Mouse (Mus musculus) limb, embryonic 14.5 days (tissue): ENCODE data around the gene Grm4. TPM values are rescaled to one million over a fixed set of nuclear protein-coding genes. Genes with fewer than 3 reads are reported as not detected.

Experiments used
- ATAC-seq: fragments of 200-750 bp; cut with Nextera tagmentation; 2 replicates; pipeline ENCODE4 v1.8.0; 2017; ENCODE audit warnings: low read depth, moderate number of reproducible peaks, moderate TSS enrichment; ENCODE audit not compliant: low FRiP score
- DNase-seq: peaks from one replicate; pipeline ENCODE4 v3.0.0-alpha.2; 2015; ENCODE audit warnings: low spot score
- H3K27ac ChIP-seq: fragments of 300-500 bp; sonication (generic); replicated peaks from 2 replicates; pipeline ENCODE4 v1.5.1; 2014; ENCODE audit warnings: low read depth, mild to moderate bottlenecking, low read length, moderate library complexity, mixed read lengths
- H3K27me3 ChIP-seq: fragments of 300-500 bp; sonication (generic); 2 replicates; pipeline ENCODE4 v1.6.1; 2014; ENCODE audit warnings: low read length, mixed read lengths; ENCODE audit not compliant: control insufficient read depth, insufficient read depth
- H3K36me3 ChIP-seq: fragments of 300-500 bp; sonication (generic); 2 replicates; pipeline ENCODE4 v1.6.1; 2014; ENCODE audit warnings: mild to moderate bottlenecking, low read length, moderate library complexity, mixed read lengths; ENCODE audit not compliant: control insufficient read depth, insufficient read depth
- H3K4me1 ChIP-seq: fragments of 300-500 bp; sonication (generic); 2 replicates; pipeline ENCODE4 v1.6.1; 2014; ENCODE audit warnings: antibody characterized with exemption, low read length, mixed read lengths; ENCODE audit not compliant: control insufficient read depth, insufficient read depth
- H3K4me2 ChIP-seq: fragments of 300-500 bp; sonication (generic); replicated peaks from 2 replicates; pipeline ENCODE4 v1.6.1; 2014; ENCODE audit warnings: low read depth, mild to moderate bottlenecking, low read length, moderate library complexity; ENCODE audit not compliant: severe bottlenecking
- H3K4me3 ChIP-seq: fragments of 300-500 bp; sonication (generic); replicated peaks from 2 replicates; pipeline ENCODE4 v1.5.1; 2014; ENCODE audit warnings: low read length
- H3K9ac ChIP-seq: fragments of 300-500 bp; sonication (generic); 2 replicates; pipeline ENCODE4 v1.6.1; 2014; ENCODE audit warnings: mild to moderate bottlenecking, low read depth, low read length, moderate library complexity; ENCODE audit not compliant: severe bottlenecking
- H3K9me3 ChIP-seq: fragments of 300-500 bp; sonication (generic); 2 replicates; pipeline ENCODE4 v1.6.1; 2016; ENCODE audit warnings: low read length; ENCODE audit not compliant: control insufficient read depth
- POLR2A ChIP-seq: fragments of 200-500 bp; IDR thresholded peaks from 2 replicates; pipeline ENCODE4 v1.8.0; 2012; ENCODE audit warnings: inconsistent platforms, mild to moderate bottlenecking, moderate library complexity, borderline replicate concordance; ENCODE audit not compliant: insufficient read depth, insufficient read length; ENCODE audit errors: extremely low read depth
- WGBS: fragments of 180-500 bp; shearing (Covaris S2); extraction: QIAGEN DNeasy Blood & Tissue Kit; methylation state at CpG from one replicate; pipeline ENCODE4 v1.1.7; 2014; 5-methylcytosine and 5-hydroxymethylcytosine counted together
- polyA plus RNA-seq, 2 experiments: library from polyadenylated mRNA; depleted of rRNA in 1 of 2; stranded (reverse) in 1 of 2; unstranded in 1 of 2; fragments of >200 nt; fragmentation: Nextera tagmentation in 1 of 2; extraction: Ambion mirVana in 1 of 2; gene quantifications; 2 replicates each; pipeline versions ENCODE4 v1.2.1 to v1.2.3; 2012 to 2014

The Grm4 gene
- polyA plus RNA-seq, 2 experiments = 1.0 to 1.6 TPM

GRCm38 (mm10) chr17:27541261-27541660, 20.1 kb upstream of the Grm4 start:
- Histone ChIP-seq H3K4me1 (no peaks in the 10 kb centered on the region), H3K27me3 (no peaks in the 10 kb centered on the region), H3K27ac (no peak overlapping the region), H3K9ac (no peak overlapping the region), H3K9me3 (no peaks in the 10 kb centered on the region), H3K36me3 (no peaks in the 10 kb centered on the region), H3K4me3 (no peak overlapping the region), H3K4me2 (no peak overlapping the region)
- no peak for TF ChIP-seq POLR2A
- no peak for DNase-seq
- ATAC-seq = no peak
- 69% methylated on average over 2 of the region's 2 CpGs for WGBS

DNA sequence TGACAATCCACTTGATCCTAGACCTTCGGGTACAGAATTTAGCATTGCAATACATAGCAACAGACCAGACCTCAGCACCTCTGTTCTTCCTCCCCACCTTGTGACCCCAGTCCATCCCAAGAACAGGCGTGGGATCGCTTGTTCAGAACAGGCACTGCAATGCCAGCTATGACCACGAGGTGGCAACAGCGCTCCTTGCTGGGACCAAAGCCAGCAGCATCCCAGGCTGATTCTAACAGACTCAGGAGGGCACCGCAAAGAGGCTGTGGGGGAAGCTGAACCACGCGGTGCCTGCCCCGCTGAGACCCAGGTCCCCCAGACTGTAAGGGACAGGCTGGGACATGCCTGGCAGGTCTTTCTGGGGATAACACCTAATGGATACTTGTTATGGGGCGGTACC, 13.5 kb upstream of the Grm4 start:
- 5% methylated on average over 10 of the region's 10 CpGs for whole genome bisulfite sequencing
- ATAC-seq (no peak), DNase-seq (peak; percentile 83)
- Histone ChIP-seq H3K4me1 (no peaks in the 10 kb centered on the region), H3K4me3 (no peak overlapping the region), H3K27me3 (no peaks in the 10 kb centered on the region), H3K9ac (no peak overlapping the region), H3K4me2 (no peak overlapping the region), H3K36me3 (no peaks in the 10 kb centered on the region), H3K27ac (no peak overlapping the region), H3K9me3 (no peaks in the 10 kb centered on the region)
- 0 out of 2 replicates have a peak, but pooled peaks have one; percentile 27 for TF ChIP-seq POLR2A

DNA sequence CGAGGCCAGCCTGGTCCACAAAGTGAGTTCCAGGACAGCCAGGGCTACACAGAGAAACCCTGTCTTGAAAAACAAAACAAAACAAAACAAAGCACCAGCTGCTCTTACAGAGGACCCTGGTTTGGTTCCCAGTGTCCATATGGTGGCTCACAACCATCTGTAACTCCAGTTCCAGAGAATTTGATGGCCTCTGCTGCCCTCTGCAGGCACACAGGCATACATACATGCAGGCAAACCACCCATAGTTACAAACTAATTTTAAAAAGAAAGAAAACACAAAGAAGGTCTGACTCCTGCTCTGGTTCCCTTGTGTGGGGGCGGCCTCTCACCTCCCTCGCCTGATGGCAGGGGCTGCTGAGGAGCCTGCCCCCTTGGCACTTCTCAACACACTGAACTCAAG, 12.2 kb upstream of the Grm4 start:
- DNase-seq = no peak
- no peaks in the 10 kb centered on the region for H3K9me3 ChIP-seq
- H3K9ac ChIP-seq = no peak overlapping the region
- H3K27me3 ChIP-seq = no peaks in the 10 kb centered on the region
- H3K36me3 ChIP-seq = no peaks in the 10 kb centered on the region
- no peak overlapping the region for H3K4me2 ChIP-seq
- no peaks in the 10 kb centered on the region for H3K4me1 ChIP-seq
- no peak overlapping the region for H3K27ac ChIP-seq
- ATAC-seq = no peak
- H3K4me3 ChIP-seq = no peak overlapping the region
- TF ChIP-seq POLR2A = no peak
- WGBS = 76% methylated on average over 3 of the region's 3 CpGs

DNA sequence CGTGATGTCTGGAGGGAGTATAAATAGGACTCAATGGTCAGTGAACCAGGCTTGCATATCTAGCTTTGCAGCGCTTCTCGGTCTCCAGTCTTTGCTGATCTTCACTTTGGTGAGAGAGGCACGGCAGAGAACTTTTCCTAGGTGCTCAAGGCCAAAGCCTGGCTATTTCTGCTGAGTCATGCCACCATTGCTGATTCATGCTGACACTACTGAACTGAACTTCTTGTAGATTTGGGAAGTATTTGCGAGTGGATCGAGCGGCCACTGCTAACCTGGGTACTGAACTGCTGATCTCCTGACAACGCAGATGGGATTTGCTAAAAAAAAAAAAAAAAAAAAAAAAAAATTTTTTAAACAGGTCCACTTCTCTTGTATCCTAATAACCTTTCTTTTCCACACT, 10.9 kb upstream of the Grm4 start:
- no peak for TF ChIP-seq POLR2A
- WGBS = 87% methylated on average over 8 of the region's 8 CpGs
- ATAC-seq = no peak
- H3K4me1 ChIP-seq = no peaks in the 10 kb centered on the region
- H3K36me3 ChIP-seq = no peaks in the 10 kb centered on the region
- DNase-seq = no peak
- no peaks in the 10 kb centered on the region for H3K27me3 ChIP-seq
- H3K9me3 ChIP-seq = no peaks in the 10 kb centered on the region
- H3K4me2 ChIP-seq = no peak overlapping the region
- H3K4me3 ChIP-seq = no peak overlapping the region
- H3K27ac ChIP-seq = no peak overlapping the region
- H3K9ac ChIP-seq = no peak overlapping the region

GRCm38 (mm10) chr17:27528767-27529166, 7.6 kb upstream of the Grm4 start:
- WGBS = 64% methylated on average over 5 of the region's 5 CpGs
- no peak for ATAC-seq
- no peak overlapping the region for H3K4me2 ChIP-seq

DNA sequence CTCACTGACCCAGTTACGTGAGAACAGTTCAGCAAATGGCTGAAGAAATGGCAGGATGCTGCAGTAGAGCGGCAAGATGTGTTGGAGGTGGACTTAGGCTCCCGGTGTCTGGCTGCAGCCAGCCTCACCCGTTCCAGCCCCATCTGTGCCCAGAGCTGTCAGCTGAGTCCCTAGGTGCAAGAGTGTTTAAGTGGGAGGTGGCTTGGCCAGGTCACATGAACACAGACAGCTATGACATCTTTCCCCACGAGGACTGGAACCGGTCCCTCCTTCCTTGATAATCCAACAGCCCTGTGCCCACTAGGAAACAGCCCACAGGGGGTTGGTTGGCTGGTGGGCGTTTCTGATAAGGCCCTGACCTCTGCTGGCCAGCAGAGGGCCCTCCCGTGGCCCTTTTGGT, 6.8 kb upstream of the Grm4 start:
- no peak overlapping the region for H3K4me2 ChIP-seq
- TF ChIP-seq POLR2A = no peak
- H3K4me1 ChIP-seq = no peaks in the 10 kb centered on the region
- H3K9ac ChIP-seq = no peak overlapping the region
- no peak overlapping the region for H3K4me3 ChIP-seq
- DNase-seq (no peak), ATAC-seq (no peak)
- no peak overlapping the region for H3K27ac ChIP-seq
- WGBS = 60% methylated on average over 8 of the region's 8 CpGs
- no peaks in the 10 kb centered on the region for H3K27me3 ChIP-seq
- no peaks in the 10 kb centered on the region for H3K9me3 ChIP-seq
- H3K36me3 ChIP-seq = no peaks in the 10 kb centered on the region

More at GRCm38 (mm10) chr17:27528767-27529166, 7.6 kb upstream of the Grm4 start:
- H3K9ac ChIP-seq = no peak overlapping the region
- no peak for DNase-seq
- no peaks in the 10 kb centered on the region for H3K4me1 ChIP-seq
- no peaks in the 10 kb centered on the region for H3K9me3 ChIP-seq
- H3K27me3 ChIP-seq = no peaks in the 10 kb centered on the region
- no peak overlapping the region for H3K4me3 ChIP-seq
- no peak for TF ChIP-seq POLR2A
- no peaks in the 10 kb centered on the region for H3K36me3 ChIP-seq
- no peak overlapping the region for H3K27ac ChIP-seq
